Mouse (Mus musculus) CH12.LX (cell line): ENCODE data around the gene Layn. TPM values are rescaled to one million over a fixed set of nuclear protein-coding genes. Genes with fewer than 3 reads are reported as not detected.

Source experiments
- DNase-seq: peaks from one replicate; pipeline ENCODE4 v3.0.0-alpha.2; 2013; ENCODE audit errors: extremely low read depth
- H3K27ac ChIP-seq: 2 replicates; pipeline ENCODE4 v1.5.1; 2012; ENCODE audit warnings: low read depth, mild to moderate bottlenecking, control low read depth, moderate library complexity; ENCODE audit not compliant: insufficient read depth
- H3K27me3 ChIP-seq: replicated peaks from 2 replicates; pipeline ENCODE3; 2012; ENCODE audit warnings: inconsistent platforms
- H3K36me3 ChIP-seq, 2 experiments: replicated peaks in 1 of 2; 2 replicates each; pipeline versions ENCODE3 to v1.6.1; 2012; ENCODE audit warnings: inconsistent platforms in 1 of 2, low read length in 1 of 2, mild to moderate bottlenecking in 1 of 2, mixed read lengths in 1 of 2, moderate library complexity in 1 of 2; ENCODE audit not compliant: control insufficient read depth in 1 of 2, insufficient read depth in 1 of 2
- H3K4me1 ChIP-seq, 2 experiments: 2 replicates each; pipeline ENCODE4 v1.6.1; 2012; ENCODE audit warnings: inconsistent platforms in 1 of 2, moderate library complexity in 1 of 2; ENCODE audit not compliant: insufficient read depth in 2 of 2, control insufficient read depth in 1 of 2
- H3K4me2 ChIP-seq: 2 replicates; pipeline ENCODE4 v1.6.1; 2012; ENCODE audit warnings: low read depth, mild to moderate bottlenecking, control low read depth; ENCODE audit not compliant: poor library complexity, insufficient read depth, severe bottlenecking
- H3K4me3 ChIP-seq, 3 experiments: fragments of 150-350 bp in 1 of 3; sonication (generic) in 1 of 3; replicated peaks in 1 of 3; 2 replicates each; pipeline versions ENCODE3 to v1.5.1; 2011 to 2012; ENCODE audit warnings: low read depth in 2 of 3, low read length in 2 of 3, mild to moderate bottlenecking in 2 of 3, moderate library complexity in 2 of 3, control low read depth in 1 of 3, improper control_type of control experiment in 1 of 3, inconsistent platforms in 1 of 3, mixed read lengths in 1 of 3; ENCODE audit not compliant: poor library complexity in 1 of 3
- H3K79me2 ChIP-seq: replicated peaks from 2 replicates; pipeline ENCODE4 v1.6.1; 2012; ENCODE audit warnings: mild to moderate bottlenecking, moderate library complexity; ENCODE audit not compliant: control insufficient read depth, poor library complexity, insufficient read depth, severe bottlenecking; ENCODE audit errors: extremely low read depth
- H3K9ac ChIP-seq: 2 replicates; pipeline ENCODE4 v1.6.1; 2012; ENCODE audit warnings: low read depth, mild to moderate bottlenecking, control low read depth, moderate library complexity; ENCODE audit not compliant: insufficient read depth
- H3K9me3 ChIP-seq: replicated peaks from 2 replicates; pipeline ENCODE3; 2012; ENCODE audit warnings: low read length, inconsistent platforms, mixed read lengths
- CHD1 ChIP-seq: IDR thresholded peaks from 2 replicates; pipeline ENCODE4 v1.6.1; 2012; ENCODE audit warnings: low read depth, low read length, improper control_type of control experiment, inconsistent platforms
- CHD2 ChIP-seq: IDR thresholded peaks from 2 replicates; pipeline ENCODE4 v1.6.1; 2011; ENCODE audit warnings: low read length, improper control_type of control experiment
- CTCF ChIP-seq, 2 experiments: IDR thresholded peaks in 1 of 2; conservative IDR thresholded peaks in 1 of 2; 2 replicates each; pipeline ENCODE4 v1.5.1; 2011 to 2012; ENCODE audit warnings: low read depth in 2 of 2, low read length in 2 of 2, improper control_type of control experiment in 1 of 2, inconsistent platforms in 1 of 2, mild to moderate bottlenecking in 1 of 2, moderate library complexity in 1 of 2
- ELF1 ChIP-seq: IDR thresholded peaks from 2 replicates; pipeline ENCODE4 v1.6.1; 2014; ENCODE audit warnings: low read depth, mild to moderate bottlenecking, inconsistent platforms, low read length, improper control_type of control experiment
- ETS1 ChIP-seq: conservative IDR thresholded peaks from 2 replicates; pipeline ENCODE4 v1.6.1; 2012; ENCODE audit warnings: low read depth, mild to moderate bottlenecking, inconsistent platforms, low read length, improper control_type of control experiment, moderate library complexity
- JUND ChIP-seq: conservative IDR thresholded peaks from 2 replicates; pipeline ENCODE4 v1.6.1; 2011; ENCODE audit warnings: low read depth, low read length, improper control_type of control experiment
- KAT2A ChIP-seq: IDR thresholded peaks from 2 replicates; pipeline ENCODE4 v1.6.1; 2012; ENCODE audit warnings: low read length, improper control_type of control experiment, inconsistent platforms; ENCODE audit not compliant: insufficient replicate concordance
- MAFK ChIP-seq: IDR thresholded peaks from 2 replicates; pipeline ENCODE4 v1.6.1; 2011; ENCODE audit warnings: low read length, improper control_type of control experiment; ENCODE audit not compliant: insufficient replicate concordance
- MAX ChIP-seq: IDR thresholded peaks from 2 replicates; pipeline ENCODE4 v1.6.1; 2011; ENCODE audit warnings: low read length, improper control_type of control experiment
- MAZ ChIP-seq: IDR thresholded peaks from 2 replicates; pipeline ENCODE4 v1.6.1; 2012; ENCODE audit warnings: low read depth, mild to moderate bottlenecking, inconsistent platforms, low read length, improper control_type of control experiment, moderate library complexity
- MEF2A ChIP-seq: IDR thresholded peaks from 2 replicates; pipeline ENCODE4 v1.6.1; 2014; ENCODE audit warnings: low read depth, mild to moderate bottlenecking, inconsistent platforms, low read length, improper control_type of control experiment, borderline replicate concordance
- MYC ChIP-seq: IDR thresholded peaks from 2 replicates; pipeline ENCODE4 v1.6.1; 2011; ENCODE audit warnings: low read depth, mild to moderate bottlenecking, improper control_type of control experiment, low read length
- NELFE ChIP-seq: IDR thresholded peaks from 2 replicates; pipeline ENCODE4 v1.6.1; 2011; ENCODE audit warnings: low read depth, low read length, improper control_type of control experiment
- NRF1 ChIP-seq: IDR thresholded peaks from 2 replicates; pipeline ENCODE4 v1.6.1; 2014; ENCODE audit warnings: low read depth, mild to moderate bottlenecking, inconsistent platforms, low read length, improper control_type of control experiment, moderate library complexity
- POLR2AphosphoS2 ChIP-seq: IDR thresholded peaks from 2 replicates; pipeline ENCODE4 v1.6.1; 2011; ENCODE audit warnings: low read depth, low read length, improper control_type of control experiment
- RAD21 ChIP-seq: IDR thresholded peaks from 2 replicates; pipeline ENCODE4 v1.6.1; 2011; ENCODE audit warnings: low read depth, mild to moderate bottlenecking, low read length, improper control_type of control experiment, moderate library complexity
- RCOR1 ChIP-seq: conservative IDR thresholded peaks from 2 replicates; pipeline ENCODE4 v1.6.1; 2012; ENCODE audit warnings: low read depth, mild to moderate bottlenecking, inconsistent platforms, low read length, improper control_type of control experiment
- SIN3A ChIP-seq: IDR thresholded peaks from 2 replicates; pipeline ENCODE4 v1.6.1; 2012; ENCODE audit warnings: low read length, improper control_type of control experiment, inconsistent platforms
- SMC3 ChIP-seq: IDR thresholded peaks from 2 replicates; pipeline ENCODE4 v1.6.1; 2011; ENCODE audit warnings: low read depth, low read length, improper control_type of control experiment
- UBTF ChIP-seq: IDR thresholded peaks from 2 replicates; pipeline ENCODE4 v1.6.1; 2012; ENCODE audit warnings: low read depth, mild to moderate bottlenecking, inconsistent platforms, low read length, improper control_type of control experiment, moderate library complexity
- USF1 ChIP-seq: IDR thresholded peaks from 2 replicates; pipeline ENCODE4 v1.6.1; 2014; ENCODE audit warnings: low read depth, mild to moderate bottlenecking, inconsistent platforms, low read length, improper control_type of control experiment
- USF2 ChIP-seq: conservative IDR thresholded peaks from 2 replicates; pipeline ENCODE4 v1.6.1; 2011; ENCODE audit warnings: low read depth, low read length, improper control_type of control experiment
- ZMIZ1 ChIP-seq: IDR thresholded peaks from 2 replicates; pipeline ENCODE4 v1.6.1; 2012; ENCODE audit warnings: low read depth, mild to moderate bottlenecking, inconsistent platforms, low read length, improper control_type of control experiment
- dilution Hi-C: fragments of 300-500 bp; cut with MboI; formaldehyde crosslinking; loops from 2 replicates; pipeline ENCODE4 v1.14.3; 2020; ENCODE audit warnings: low sequenced_read_pairs; ENCODE audit not compliant: extremely low pct_unique_long_range_greater_than_20kb, extremely low pct_ligation_motif_present
- in situ Hi-C: fragments of 300-500 bp; cut with MboI; formaldehyde crosslinking; loops from 3 replicates; pipeline ENCODE4 v1.14.3; 2019; ENCODE audit warnings: low sequenced_read_pairs, low pct_ligation_motif_present, low pct_unique_long_range_greater_than_20kb, mixed read lengths
- polyA plus RNA-seq: library from polyadenylated mRNA; unstranded; fragments of >175 nt; gene quantifications from 2 replicates; pipeline ENCODE4 v1.2.1, GENCODE M21; 2012; ENCODE audit warnings: low read depth; ENCODE audit not compliant: insufficient read length
- total RNA-seq, 2 experiments: library from RNA; depleted of rRNA; stranded (reverse); fragments of 300-350 nt in 1 of 2; fragments of >200 nt in 1 of 2; gene quantifications; 2 replicates each; pipeline ENCODE4 v1.2.3; 2012 to 2014

Gene Layn
- total and polyA plus RNA-seq, 3 experiments, result not detected

GRCm38 (mm10) chr9:51052180-51052579, 24.7 kb downstream of the Layn start:
- DNase-seq, result peak; percentile 53
- H3K4me2 ChIP-seq, result 0 out of 2 replicates have a peak overlapping the region, but pooled peaks have one; percentile 36
- no peaks in the 10 kb centered on the region for H3K27me3 ChIP-seq
- no peaks in the 10 kb centered on the region for H3K79me2 ChIP-seq
- no peak overlapping the region for H3K9ac ChIP-seq
- in situ Hi-C loops, result no loop called here
- peak; percentile 4 to 80; a peak in 3 of 4 replicates for TF ChIP-seq CTCF (conservative IDR thresholded peaks at IDR 0.05 in 1 of 2, IDR thresholded peaks at IDR 0.05 in 1 of 2; ENCODE audit: low read depth in 2 of 2, low read length in 2 of 2)
- no peak for TF ChIP-seq MEF2A
- TF ChIP-seq RCOR1, result no peak
- peak; percentile 84 for TF ChIP-seq SMC3
- peak; percentile 56 for TF ChIP-seq ELF1
- peak; percentile 84 for TF ChIP-seq RAD21
- no peak for TF ChIP-seq ETS1
- no peak for TF ChIP-seq MAFK
- TF ChIP-seq SIN3A, result peak; percentile 41; the same call in 1 of the 2 replicates
- TF ChIP-seq, all 38 proteins: peak for 5
- dilution Hi-C loops, result no loop called here
- Histone ChIP-seq H3K36me3 (no peaks in the 10 kb centered on the region), H3K4me1 (peaks cover 0 to 5% of the 10 kb centered on the region in 2 experiments; a peak in 2 of 4 replicates), H3K4me3 (no peak overlapping the region), H3K27ac (no peak overlapping the region), H3K9me3 (no peaks in the 10 kb centered on the region)

GRCm38 (mm10) chr9:51042136-51042535, 34.8 kb downstream of the Layn start:
- TF ChIP-seq NELFE (no peak), UBTF (no peak), MAZ (no peak), NRF1 (no peak), POLR2AphosphoS2 (no peak), CHD2 (no peak), MEF2A (no peak), USF1 (no peak), CHD1 (no peak), USF2 (no peak), KAT2A (no peak), ZMIZ1 (no peak), MAFK (no peak), MAX (no peak), JUND (no peak), MYC (no peak)
- no peaks in the 10 kb centered on the region for H3K36me3 ChIP-seq
- no peak overlapping the region for H3K4me3 ChIP-seq
- dilution Hi-C loops, result no loop called here
- no peaks in the 10 kb centered on the region for H3K79me2 ChIP-seq
- no peaks in the 10 kb centered on the region for H3K9me3 ChIP-seq
- no peak overlapping the region for H3K27ac ChIP-seq
- in situ Hi-C loops, result no loop called here
- H3K27me3 ChIP-seq, result no peaks in the 10 kb centered on the region
- no peak for DNase-seq
- H3K4me1 ChIP-seq, result peaks cover 2 to 4% of the 10 kb centered on the region in 2 experiments; a peak in 1 of 4 replicates
- no peak overlapping the region for H3K9ac ChIP-seq
- no peak overlapping the region for H3K4me2 ChIP-seq
